Mouse (Mus musculus) brain, embryonic 14.5 days (tissue): ENCODE data around the gene Tmub1. TPM values are rescaled to one million over a fixed set of nuclear protein-coding genes. Genes with fewer than 3 reads are reported as not detected.

Source experiments
- polyA plus RNA-seq: library from polyadenylated mRNA; depleted of rRNA; stranded (reverse); fragments of >200 nt; gene quantifications from 2 replicates; pipeline ENCODE4 v1.2.3, GENCODE M21; 2012; rRNA removed

Gene Tmub1
- polyA plus RNA-seq, 1 experiment, result 60.7 TPM

Other genes with a start within 250 kb of the Tmub1 start
- gene Kcnh2, start 96.2 kb downstream of the Tmub1 start, polyA plus RNA-seq, result 58.9 and 61.1 TPM in 2 replicates
- gene Nos3, start 83.0 kb downstream of the Tmub1 start, polyA plus RNA-seq, result 9.6 and 11.1 TPM in 2 replicates
- 1.5 and 1.7 TPM in 2 replicates for gene Atg9b, start 55.7 kb downstream of the Tmub1 start, polyA plus RNA-seq
- 51.0 and 64.7 TPM in 2 replicates for gene Abcb8, start 54.2 kb downstream of the Tmub1 start, polyA plus RNA-seq
- 0.71 and 1.1 TPM in 2 replicates for gene Asic3, start 34.5 kb downstream of the Tmub1 start, polyA plus RNA-seq
- gene Cdk5, start 24.3 kb downstream of the Tmub1 start, polyA plus RNA-seq, result 159 and 252 TPM in 2 replicates
- 38.9 and 41.4 TPM in 2 replicates for gene Slc4a2, start 24.0 kb downstream of the Tmub1 start, polyA plus RNA-seq
- 152 and 248 TPM in 2 replicates for gene Fastk, start 2.6 kb downstream of the Tmub1 start, polyA plus RNA-seq
- gene Agap3, start 4.3 kb upstream of the Tmub1 start, polyA plus RNA-seq, result 176 and 244 TPM in 2 replicates
- gene Gbx1, start 79.3 kb upstream of the Tmub1 start, polyA plus RNA-seq, result 2.2 and 5.0 TPM in 2 replicates
- gene Asb10, start 93.1 kb upstream of the Tmub1 start, polyA plus RNA-seq, result 0.33 and 0.54 TPM in 2 replicates
- 0.19 and 0.34 TPM in 2 replicates for gene 4931409K22Rik, start 109.0 kb upstream of the Tmub1 start, polyA plus RNA-seq
- 75.5 and 85.9 TPM in 2 replicates for gene Abcf2, start 129.6 kb upstream of the Tmub1 start, polyA plus RNA-seq
- gene Chpf2, start 138.9 kb upstream of the Tmub1 start, polyA plus RNA-seq, result 21.9 and 26.8 TPM in 2 replicates
- 162 and 203 TPM in 2 replicates for gene Smarcd3, start 176.6 kb upstream of the Tmub1 start, polyA plus RNA-seq
- 57.8 and 58.5 TPM in 2 replicates for gene Nub1, start 237.7 kb upstream of the Tmub1 start, polyA plus RNA-seq